Mouse (Mus musculus): ENCODE data around the gene Rimbp2. TPM values are rescaled to one million over a fixed set of nuclear protein-coding genes. Genes with fewer than 3 reads are reported as not detected.

Rimbp2 gene
- polyA plus RNA-seq, 1 experiment from 2014 or later: not detected

- no peak overlapping the region for H3K4me3 ChIP-seq (ENCODE audit: low read depth, low read length)
- no peak for ATAC-seq (ENCODE audit: low read depth)
- H3K36me3 ChIP-seq (ENCODE audit: control insufficient read depth, insufficient read depth): no peaks in the 10 kb centered on the region
- no peak overlapping the region for H3K27ac ChIP-seq (ENCODE audit: low read length)
- no peak overlapping the region for H3K9ac ChIP-seq (ENCODE audit: low read depth, low read length)
- 22% methylated on average over 11 of the region's 11 CpGs for WGBS (ENCODE audit: insufficient replicate concordance)
- no peaks in the 10 kb centered on the region for H3K4me1 ChIP-seq (ENCODE audit: control insufficient read depth, low read depth, low read length)
- H3K27me3 ChIP-seq (ENCODE audit: control insufficient read depth, insufficient read depth, low read depth, low read length): no peaks in the 10 kb centered on the region
- no peaks in the 10 kb centered on the region for H3K9me3 ChIP-seq (replicated peaks; ENCODE audit: control insufficient read depth, low read length)
- H3K4me2 ChIP-seq (ENCODE audit: low read depth, low read length): no peak overlapping the region
Measured at GRCm38 (mm10) chr5:128813121-128813520, 140.2 kb downstream of the Rimbp2 start.

DNA sequence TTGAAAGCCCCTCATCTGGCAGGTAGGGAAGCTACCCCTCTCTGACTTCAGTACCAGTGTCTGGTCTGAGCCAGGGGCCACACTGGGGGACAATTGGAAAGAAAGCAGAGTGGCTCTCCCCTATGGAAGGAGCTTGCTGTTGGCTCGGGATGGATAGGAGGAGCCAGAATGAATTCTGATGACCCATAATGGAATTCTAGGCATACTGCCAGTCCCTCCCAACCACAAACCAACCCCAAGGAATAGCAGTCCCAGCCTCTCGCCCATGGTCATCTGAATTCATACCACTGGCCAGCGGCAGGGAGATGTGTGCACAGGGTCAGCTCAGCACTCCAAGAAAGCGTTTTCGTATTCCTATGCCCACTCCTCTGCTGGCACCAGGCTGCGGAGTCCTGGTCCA, 141.9 kb downstream of the Rimbp2 start:
- no peaks in the 10 kb centered on the region for H3K9me3 ChIP-seq (replicated peaks; ENCODE audit: control insufficient read depth, low read length)
- H3K36me3 ChIP-seq (ENCODE audit: control insufficient read depth, insufficient read depth): no peaks in the 10 kb centered on the region
- H3K27me3 ChIP-seq (ENCODE audit: control insufficient read depth, insufficient read depth, low read depth, low read length): no peaks in the 10 kb centered on the region
- H3K9ac ChIP-seq (ENCODE audit: low read depth, low read length): no peak overlapping the region
- H3K4me1 ChIP-seq (ENCODE audit: control insufficient read depth, low read depth, low read length): no peaks in the 10 kb centered on the region
- H3K4me2 ChIP-seq (ENCODE audit: low read depth, low read length): no peak overlapping the region
- no peak overlapping the region for H3K27ac ChIP-seq (ENCODE audit: low read length)
- no peak for ATAC-seq (ENCODE audit: low read depth)
- WGBS (ENCODE audit: insufficient replicate concordance): 61% methylated on average over 6 of the region's 6 CpGs
- no peak overlapping the region for H3K4me3 ChIP-seq (ENCODE audit: low read depth, low read length)

GRCm38 (mm10) chr5:128810006-128810405, 143.3 kb downstream of the Rimbp2 start:
- H3K4me2 ChIP-seq (ENCODE audit: low read depth, low read length): no peak overlapping the region
- WGBS (ENCODE audit: insufficient replicate concordance): 53% methylated on average over 12 of the region's 12 CpGs

GRCm38 (mm10) chr5:128809406-128809805, 143.9 kb downstream of the Rimbp2 start:
- Histone ChIP-seq H3K9me3 (replicated peaks; ENCODE audit: control insufficient read depth, low read length) (no peaks in the 10 kb centered on the region), H3K36me3 (ENCODE audit: control insufficient read depth, insufficient read depth) (no peaks in the 10 kb centered on the region), H3K27me3 (ENCODE audit: control insufficient read depth, insufficient read depth, low read depth, low read length) (no peaks in the 10 kb centered on the region), H3K27ac (ENCODE audit: low read length) (no peak overlapping the region), H3K4me1 (ENCODE audit: control insufficient read depth, low read depth, low read length) (no peaks in the 10 kb centered on the region), H3K4me2 (ENCODE audit: low read depth, low read length) (no peak overlapping the region), H3K9ac (ENCODE audit: low read depth, low read length) (no peak overlapping the region), H3K4me3 (ENCODE audit: low read depth, low read length) (no peak overlapping the region)
- ATAC-seq (ENCODE audit: low read depth): no peak
- 44% methylated on average over 5 of the region's 5 CpGs for WGBS (ENCODE audit: insufficient replicate concordance)

More at GRCm38 (mm10) chr5:128810006-128810405, 143.3 kb downstream of the Rimbp2 start:
- Histone ChIP-seq H3K27me3 (ENCODE audit: control insufficient read depth, insufficient read depth, low read depth, low read length) (no peaks in the 10 kb centered on the region), H3K4me1 (ENCODE audit: control insufficient read depth, low read depth, low read length) (no peaks in the 10 kb centered on the region), H3K9ac (ENCODE audit: low read depth, low read length) (no peak overlapping the region), H3K9me3 (replicated peaks; ENCODE audit: control insufficient read depth, low read length) (no peaks in the 10 kb centered on the region), H3K36me3 (ENCODE audit: control insufficient read depth, insufficient read depth) (no peaks in the 10 kb centered on the region), H3K4me3 (ENCODE audit: low read depth, low read length) (no peak overlapping the region), H3K27ac (ENCODE audit: low read length) (no peak overlapping the region)
- no peak for ATAC-seq (ENCODE audit: low read depth)

GRCm38 (mm10) chr5:128808547-128809182, 144.6 kb downstream of the Rimbp2 start:
- Histone ChIP-seq H3K9me3 (replicated peaks; ENCODE audit: control insufficient read depth, low read length) (no peaks in the 10 kb centered on the region), H3K27ac (ENCODE audit: low read length) (no peak overlapping the region), H3K27me3 (ENCODE audit: control insufficient read depth, insufficient read depth, low read depth, low read length) (no peaks in the 10 kb centered on the region), H3K36me3 (ENCODE audit: control insufficient read depth, insufficient read depth) (no peaks in the 10 kb centered on the region), H3K9ac (ENCODE audit: low read depth, low read length) (no peak overlapping the region), H3K4me2 (ENCODE audit: low read depth, low read length) (no peak overlapping the region), H3K4me3 (ENCODE audit: low read depth, low read length) (no peak overlapping the region), H3K4me1 (ENCODE audit: control insufficient read depth, low read depth, low read length) (no peaks in the 10 kb centered on the region)
- no peak for ATAC-seq (ENCODE audit: low read depth)
- WGBS (ENCODE audit: insufficient replicate concordance): 43% methylated on average over 9 of the region's 9 CpGs

DNA sequence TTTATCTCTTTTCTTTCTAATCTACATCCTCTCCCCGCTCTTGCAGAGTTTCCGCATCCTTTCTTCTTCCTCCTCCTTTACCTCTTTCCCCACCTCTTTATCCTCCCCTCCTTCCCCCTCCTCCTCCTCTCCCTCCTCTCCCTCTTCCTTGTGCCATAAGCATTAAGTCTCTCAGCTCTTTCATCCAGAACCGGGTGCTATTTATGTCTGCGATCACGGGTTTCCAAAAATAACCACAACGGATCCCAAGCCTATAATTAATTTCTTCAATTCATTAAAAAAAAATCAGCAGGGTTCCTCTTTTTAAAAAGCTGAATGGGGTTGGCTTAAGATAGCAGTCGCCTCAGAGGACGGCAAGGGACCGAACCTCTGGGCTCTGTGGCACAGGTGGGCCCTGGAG, 145.9 kb downstream of the Rimbp2 start:
- H3K9ac ChIP-seq (ENCODE audit: low read depth, low read length): no peak overlapping the region
- H3K36me3 ChIP-seq (ENCODE audit: control insufficient read depth, insufficient read depth): no peaks in the 10 kb centered on the region
- no peak for ATAC-seq (ENCODE audit: low read depth)
- H3K4me2 ChIP-seq (ENCODE audit: low read depth, low read length): no peak overlapping the region
- no peaks in the 10 kb centered on the region for H3K27me3 ChIP-seq (ENCODE audit: control insufficient read depth, insufficient read depth, low read depth, low read length)
- no peaks in the 10 kb centered on the region; the same call in 1 of the 2 replicates for H3K9me3 ChIP-seq (replicated peaks; ENCODE audit: control insufficient read depth, low read length)
- 68% methylated on average over 9 of the region's 9 CpGs for WGBS (ENCODE audit: insufficient replicate concordance)
- H3K4me1 ChIP-seq (ENCODE audit: control insufficient read depth, low read depth, low read length): no peaks in the 10 kb centered on the region
- no peak overlapping the region for H3K27ac ChIP-seq (ENCODE audit: low read length)
- no peak overlapping the region for H3K4me3 ChIP-seq (ENCODE audit: low read depth, low read length)

GRCm38 (mm10) chr5:128806296-128806998, 146.8 kb downstream of the Rimbp2 start:
- no peak overlapping the region for H3K4me3 ChIP-seq (ENCODE audit: low read depth, low read length)
- no peaks in the 10 kb centered on the region for H3K4me1 ChIP-seq (ENCODE audit: control insufficient read depth, low read depth, low read length)
- WGBS (ENCODE audit: insufficient replicate concordance): 66% methylated on average over 13 of the region's 13 CpGs
- H3K9me3 ChIP-seq (replicated peaks; ENCODE audit: control insufficient read depth, low read length): no peaks in the 10 kb centered on the region; the same call in 1 of the 2 replicates
- no peak overlapping the region for H3K9ac ChIP-seq (ENCODE audit: low read depth, low read length)
- no peaks in the 10 kb centered on the region for H3K36me3 ChIP-seq (ENCODE audit: control insufficient read depth, insufficient read depth)
- no peaks in the 10 kb centered on the region for H3K27me3 ChIP-seq (ENCODE audit: control insufficient read depth, insufficient read depth, low read depth, low read length)
- ATAC-seq (ENCODE audit: low read depth): no peak
- H3K27ac ChIP-seq (ENCODE audit: low read length): no peak overlapping the region
- no peak overlapping the region for H3K4me2 ChIP-seq (ENCODE audit: low read depth, low read length)

GRCm38 (mm10) chr5:128805092-128805491, 148.2 kb downstream of the Rimbp2 start:
- H3K36me3 ChIP-seq (ENCODE audit: control insufficient read depth, insufficient read depth): no peaks in the 10 kb centered on the region
- no peak overlapping the region for H3K4me3 ChIP-seq (ENCODE audit: low read depth, low read length)
- H3K4me2 ChIP-seq (ENCODE audit: low read depth, low read length): no peak overlapping the region
- H3K27ac ChIP-seq (ENCODE audit: low read length): no peak overlapping the region
- H3K9me3 ChIP-seq (replicated peaks; ENCODE audit: control insufficient read depth, low read length): no peaks in the 10 kb centered on the region; the same call in 1 of the 2 replicates
- WGBS (ENCODE audit: insufficient replicate concordance): 77% methylated on average over 2 of the region's 2 CpGs
- ATAC-seq (ENCODE audit: low read depth): no peak
- H3K9ac ChIP-seq (ENCODE audit: low read depth, low read length): no peak overlapping the region
- H3K4me1 ChIP-seq (ENCODE audit: control insufficient read depth, low read depth, low read length): no peaks in the 10 kb centered on the region
- H3K27me3 ChIP-seq (ENCODE audit: control insufficient read depth, insufficient read depth, low read depth, low read length): no peaks in the 10 kb centered on the region

- peaks cover 4% of the 10 kb centered on the region for H3K9me3 ChIP-seq (replicated peaks; ENCODE audit: control insufficient read depth, low read length)
Measured at GRCm38 (mm10) chr5:128800592-128800991, 152.7 kb downstream of the Rimbp2 start.

More at GRCm38 (mm10) chr5:128800592-128800991, 152.7 kb downstream of the Rimbp2 start:
- Histone ChIP-seq H3K9ac (ENCODE audit: low read depth, low read length) (no peak overlapping the region), H3K27me3 (ENCODE audit: control insufficient read depth, insufficient read depth, low read depth, low read length) (no peaks in the 10 kb centered on the region), H3K36me3 (ENCODE audit: control insufficient read depth, insufficient read depth) (no peaks in the 10 kb centered on the region), H3K4me2 (ENCODE audit: low read depth, low read length) (no peak overlapping the region), H3K27ac (ENCODE audit: low read length) (no peak overlapping the region), H3K4me1 (ENCODE audit: control insufficient read depth, low read depth, low read length) (no peaks in the 10 kb centered on the region), H3K4me3 (ENCODE audit: low read depth, low read length) (no peak overlapping the region)
- no peak for ATAC-seq (ENCODE audit: low read depth)
- 68% methylated on average over 5 of the region's 5 CpGs for WGBS (ENCODE audit: insufficient replicate concordance)

Data from liver, embryonic 16.5 days (tissue).